Mouse (Mus musculus) layer of hippocampus, adult 11-12 months (tissue): ENCODE measurements around the gene Msi1.
A peak's percentile ranks its signal among the peaks of the same experiment; 100 is the strongest.
"Not testable (repeated sequence)": the region's sequence is repeated elsewhere in the genome, so short reads cannot be mapped to it uniquely, and the experiment has no call there.

Experiments used
- DNase-seq: peaks from one replicate; pipeline ENCODE4 v3.0.0; 2022; ENCODE audit warnings: low spot score

Gene Msi1

GRCm38 (mm10) chr5:115489699-115490637, 60.6 kb downstream of the Msi1 start:
- DNase-seq, result peak; percentile 89

DNA sequence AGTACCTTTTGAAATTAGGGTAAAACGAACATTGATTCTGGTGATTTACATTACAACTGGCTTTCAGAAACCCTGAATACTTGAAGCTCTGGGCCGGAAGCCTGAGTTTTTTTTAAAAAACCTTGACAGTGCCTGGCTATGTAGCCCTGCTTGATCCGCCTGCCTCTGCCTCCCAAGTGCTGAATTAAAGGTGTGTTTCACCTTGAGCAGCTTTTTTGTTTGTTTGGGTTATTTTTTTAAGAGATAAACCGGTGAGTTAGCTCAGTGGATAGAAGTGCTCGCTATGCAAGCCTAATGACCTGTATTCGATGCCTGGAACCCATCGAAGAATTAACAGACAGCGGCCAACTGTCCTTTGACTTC, 61.2 kb downstream of the Msi1 start:
- DNase-seq, result no peak

GRCm38 (mm10) chr5:115491076-115491475, 61.7 kb downstream of the Msi1 start:
- DNase-seq, result no peak

GRCm38 (mm10) chr5:115491771-115492322, 62.4 kb downstream of the Msi1 start:
- no peak for DNase-seq

DNA sequence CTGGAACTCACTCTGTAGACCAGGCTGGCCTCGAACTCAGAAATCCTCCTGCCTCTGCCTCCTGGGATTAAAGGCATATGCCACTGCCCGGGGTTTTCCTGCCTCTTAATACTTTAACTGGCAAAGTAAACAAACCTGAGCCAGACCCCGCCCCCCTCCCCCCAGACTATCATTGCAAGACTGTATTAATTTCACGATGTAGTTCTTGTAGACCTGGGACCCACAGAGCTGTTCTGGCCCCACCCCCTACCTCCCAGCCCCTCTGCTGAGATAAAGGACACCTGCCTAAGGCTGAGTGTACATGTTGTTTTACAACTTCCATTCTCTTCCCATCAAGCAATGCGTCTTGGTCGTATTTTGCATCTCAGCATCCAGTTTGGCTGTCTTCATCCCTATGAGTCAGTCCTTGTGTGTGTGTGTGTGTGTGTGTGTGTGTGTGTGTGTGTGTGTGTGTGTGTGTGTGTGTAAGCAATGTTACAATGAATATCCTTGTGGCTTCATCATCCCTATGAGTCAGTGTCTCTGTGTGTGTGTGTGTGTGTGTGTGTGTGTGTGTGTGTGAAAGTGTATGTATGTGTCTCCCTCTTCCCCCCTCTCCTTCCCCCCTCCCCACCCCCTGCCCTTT, 63.4 kb downstream of the Msi1 start:
- DNase-seq, result no peak

- no peak for DNase-seq
These were observed 64.0 kb downstream of the Msi1 start for GRCm38 (mm10) chr5:115493441-115493840.

GRCm38 (mm10) chr5:115495618-115496017, 66.2 kb downstream of the Msi1 start:
- not testable (repeated sequence) for DNase-seq

DNA sequence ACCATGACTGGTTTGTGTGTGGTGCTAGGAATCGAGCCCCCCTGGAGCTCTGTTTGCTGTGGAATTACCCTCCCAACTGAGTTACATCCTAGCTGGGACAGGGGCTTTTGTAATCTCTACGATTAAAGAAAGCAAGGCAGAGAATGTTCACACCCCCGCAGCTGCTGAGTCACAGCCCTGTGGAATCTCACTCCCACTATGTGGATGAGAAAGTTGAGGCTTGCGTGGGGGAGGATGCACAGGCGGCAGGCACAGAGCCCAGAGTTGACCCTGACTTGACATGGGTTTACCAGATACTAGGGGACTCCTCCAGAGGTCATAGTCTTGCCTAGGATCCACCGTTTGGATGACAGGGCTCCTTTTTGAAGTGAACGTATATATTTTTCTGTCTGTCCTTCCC, 67.6 kb downstream of the Msi1 start:
- DNase-seq, result no peak

DNA sequence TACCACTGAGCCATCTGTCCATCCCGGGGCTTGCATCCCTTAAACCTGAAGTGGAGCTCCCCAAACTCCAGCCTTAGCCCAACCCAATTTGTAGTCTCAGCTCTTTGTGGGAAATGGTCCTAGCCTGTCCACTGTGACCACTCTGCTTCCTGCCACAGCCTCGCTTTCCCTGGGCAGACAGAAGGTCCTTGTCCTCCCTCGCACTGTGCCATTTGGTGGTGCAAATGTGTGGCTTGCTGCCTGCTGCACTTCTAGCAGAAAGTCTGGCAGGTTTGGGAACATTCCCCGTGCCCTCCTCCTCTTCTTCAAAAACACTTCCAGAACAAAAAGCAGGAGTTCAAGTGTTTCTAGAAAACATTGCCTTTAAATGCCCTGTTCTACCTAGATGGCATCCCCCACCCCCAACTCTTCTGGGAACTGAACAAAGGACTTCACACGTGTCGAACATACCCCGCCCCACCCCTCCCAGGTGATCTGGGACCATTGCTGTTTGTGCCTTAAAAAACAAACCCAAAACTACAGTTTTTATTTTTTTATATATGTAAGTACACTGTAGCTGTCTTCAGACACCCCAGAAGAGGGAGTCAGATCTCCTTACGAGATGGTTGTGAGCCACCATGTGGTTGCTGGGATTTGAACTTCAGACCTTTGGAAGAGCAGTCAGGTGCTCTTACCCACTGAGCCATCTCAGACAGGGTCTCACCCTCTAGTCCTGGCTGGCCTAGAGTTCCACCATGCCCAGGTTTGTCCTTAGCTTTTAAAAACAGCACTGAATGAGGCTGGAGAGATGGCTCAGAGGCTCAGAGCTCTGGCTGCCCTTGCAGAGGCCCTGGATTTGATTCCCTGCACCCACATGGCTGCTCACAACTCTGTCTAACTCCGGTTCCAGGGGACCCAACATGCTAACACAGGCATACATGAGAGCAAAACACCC, 69.2 kb downstream of the Msi1 start:
- no peak for DNase-seq

GRCm38 (mm10) chr5:115500383-115500935, 71.1 kb downstream of the Msi1 start:
- no peak for DNase-seq

DNA sequence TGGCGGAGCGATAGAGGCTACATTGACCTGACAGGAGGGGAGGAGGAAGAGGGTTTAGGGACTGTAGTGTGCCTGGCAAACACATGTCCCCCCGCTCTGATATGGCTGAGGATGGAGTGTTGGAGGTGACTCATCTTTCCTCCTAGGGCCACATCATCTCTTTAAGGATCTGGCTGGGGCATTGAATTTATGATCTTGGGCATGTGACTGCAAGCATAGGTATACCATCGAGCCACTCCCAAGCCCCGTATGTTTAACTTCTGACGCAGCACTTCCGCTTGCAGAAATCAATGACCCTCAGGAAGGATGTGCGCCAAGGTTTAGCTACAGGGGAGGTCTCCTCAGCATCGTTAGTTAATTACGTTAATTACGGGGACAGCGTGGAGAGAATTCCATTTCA, 73.6 kb downstream of the Msi1 start:
- DNase-seq, result no peak
